Mouse (Mus musculus) bone marrow, adult 2 months (tissue): ENCODE measurements around the gene Itsn2. TPM values are rescaled to one million over a fixed set of nuclear protein-coding genes. Genes with fewer than 3 reads are reported as not detected.
"Not testable (repeated sequence)": the region's sequence is repeated elsewhere in the genome, so short reads cannot be mapped to it uniquely, and the experiment has no call there.

ENCODE experiments used
- H3K27ac ChIP-seq: fragments of 200-500 bp; 2 replicates; pipeline ENCODE4 v1.5.1; 2012; ENCODE audit warnings: low read depth, mild to moderate bottlenecking, control low read depth, inconsistent platforms, low read length; ENCODE audit not compliant: control insufficient read depth, poor library complexity, insufficient read depth
- H3K4me1 ChIP-seq: fragments of 200-500 bp; 2 replicates; pipeline ENCODE4 v1.6.1; 2011; ENCODE audit warnings: low read length; ENCODE audit not compliant: control insufficient read depth, insufficient read depth
- H3K4me3 ChIP-seq: fragments of 200-500 bp; replicated peaks from 2 replicates; pipeline ENCODE3; 2011; ENCODE audit warnings: mild to moderate bottlenecking, low read depth, low read length, control low read depth; ENCODE audit not compliant: control insufficient read depth
- CTCF ChIP-seq: fragments of 200-500 bp; IDR thresholded peaks from 2 replicates; pipeline ENCODE4 v1.5.1; 2011; ENCODE audit warnings: low read length, control low read depth; ENCODE audit not compliant: control insufficient read depth, insufficient read depth
- POLR2A ChIP-seq: fragments of 200-500 bp; IDR thresholded peaks from 2 replicates; pipeline ENCODE4 v1.6.1; 2011; ENCODE audit warnings: low read depth, mild to moderate bottlenecking, control low read depth, low read length, borderline replicate concordance; ENCODE audit not compliant: control insufficient read depth
- WGBS: fragments of 180-500 bp; shearing (Covaris S2); methylation state at CpG from one replicate; pipeline ENCODE4 v1.1.7; 2018; 5-methylcytosine and 5-hydroxymethylcytosine counted together
- polyA plus RNA-seq: library from polyadenylated mRNA; stranded (reverse); fragments of >200 nt; gene quantifications from 2 replicates; pipeline ENCODE4 v1.2.4, GENCODE M21; 2011; ENCODE audit warnings: low replicate concordance; ENCODE audit not compliant: missing spikeins, insufficient read depth, insufficient read length

Itsn2 gene
- polyA plus RNA-seq, 1 experiment = 57.3 TPM

DNA sequence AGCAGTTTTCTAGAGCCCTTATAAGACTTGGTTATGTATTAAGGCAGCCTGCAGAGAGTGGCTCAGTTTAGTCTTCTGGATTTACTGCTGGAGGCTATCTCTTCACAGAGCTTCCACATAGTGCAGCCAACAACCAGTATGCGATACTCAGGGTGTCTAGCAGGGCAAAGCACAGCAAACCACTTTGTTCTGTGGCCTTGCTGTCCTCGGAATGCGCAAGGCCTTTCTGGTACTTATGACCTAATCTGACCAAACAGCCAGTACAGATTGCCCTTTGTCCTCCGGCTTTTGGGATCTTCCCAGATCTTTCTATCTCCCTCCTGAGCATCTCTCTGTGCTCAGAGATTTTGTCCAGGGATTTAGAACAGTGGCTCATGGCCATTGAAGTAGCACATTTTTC is 93.0 kb downstream of the Itsn2 start:
- no peak overlapping the region for H3K4me3 ChIP-seq
- 89% methylated on average over 4 of the region's 4 CpGs for WGBS
- H3K27ac ChIP-seq = no peak overlapping the region
- TF ChIP-seq CTCF (no peak), POLR2A (no peak)
- no peaks in the 10 kb centered on the region; the same call in 1 of the 2 replicates for H3K4me1 ChIP-seq

- Histone ChIP-seq H3K27ac (no peak overlapping the region), H3K4me3 (no peak overlapping the region), H3K4me1 (no peaks in the 10 kb centered on the region)
- TF ChIP-seq CTCF (no peak), POLR2A (no peak)
- WGBS = 93% methylated on average over 2 of the region's 2 CpGs
Observed at GRCm38 (mm10) chr12:4688386-4688785, 95.9 kb downstream of the Itsn2 start.

- H3K4me1 ChIP-seq = no peaks in the 10 kb centered on the region
- TF ChIP-seq CTCF (no peak), POLR2A (no peak)
- 98% methylated on average over 14 of the region's 14 CpGs for WGBS
- no peak overlapping the region for H3K27ac ChIP-seq
- H3K4me3 ChIP-seq = no peak overlapping the region
Observed at GRCm38 (mm10) chr12:4689341-4689740, 96.9 kb downstream of the Itsn2 start.

GRCm38 (mm10) chr12:4691193-4691592 is 98.8 kb downstream of the Itsn2 start:
- H3K27ac ChIP-seq = no peak overlapping the region
- no peak for TF ChIP-seq POLR2A
- no peak for TF ChIP-seq CTCF

DNA sequence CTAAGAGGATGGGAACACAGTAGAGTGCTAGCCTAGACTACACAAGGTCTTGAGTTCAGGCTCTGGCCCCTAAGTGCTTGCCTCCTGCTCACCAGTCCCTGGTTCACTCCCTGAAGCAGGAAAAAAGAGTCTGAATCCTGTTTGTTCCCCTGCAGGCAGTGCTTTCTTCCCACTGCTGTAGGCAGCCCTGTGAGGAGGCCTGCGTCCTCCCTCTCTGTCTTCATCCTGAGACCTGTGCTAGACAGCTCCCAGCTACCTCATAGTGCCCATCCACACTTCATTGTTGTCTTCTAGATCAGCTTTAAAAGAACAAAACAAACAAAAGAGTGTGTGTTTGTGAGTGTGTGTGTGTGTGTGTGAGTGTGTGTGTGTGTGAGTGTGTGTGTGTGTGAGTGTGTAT is 102.1 kb downstream of the Itsn2 start:
- WGBS = 93% methylated on average over 1 of the region's 1 CpGs
- H3K4me1 ChIP-seq = no peaks in the 10 kb centered on the region
- H3K27ac ChIP-seq = no peak overlapping the region
- no peak overlapping the region for H3K4me3 ChIP-seq
- no peak for TF ChIP-seq POLR2A
- no peak for TF ChIP-seq CTCF

More at GRCm38 (mm10) chr12:4691193-4691592, 98.8 kb downstream of the Itsn2 start:
- no peak overlapping the region for H3K4me3 ChIP-seq
- 88% methylated on average over 3 of the region's 3 CpGs for WGBS
- no peaks in the 10 kb centered on the region for H3K4me1 ChIP-seq

GRCm38 (mm10) chr12:4705626-4706025 is 113.2 kb downstream of the Itsn2 start:
- 89% methylated on average over 6 of the region's 6 CpGs for WGBS
- H3K4me1 ChIP-seq, H3K27ac ChIP-seq, H3K4me3 ChIP-seq: not testable (repeated sequence)

- no peak for TF ChIP-seq POLR2A
- TF ChIP-seq CTCF = no peak
- Histone ChIP-seq H3K4me1 (no peaks in the 10 kb centered on the region), H3K4me3 (no peak overlapping the region), H3K27ac (no peak overlapping the region)
- WGBS = 82% methylated on average over 5 of the region's 5 CpGs
Observed at GRCm38 (mm10) chr12:4706175-4706574, 113.7 kb downstream of the Itsn2 start.

GRCm38 (mm10) chr12:4706901-4707300 is 114.5 kb downstream of the Itsn2 start:
- no peaks in the 10 kb centered on the region for H3K4me1 ChIP-seq
- H3K27ac ChIP-seq = no peak overlapping the region
- TF ChIP-seq POLR2A = no peak
- no peak for TF ChIP-seq CTCF
- no peak overlapping the region for H3K4me3 ChIP-seq
- 90% methylated on average over 10 of the region's 10 CpGs for WGBS

DNA sequence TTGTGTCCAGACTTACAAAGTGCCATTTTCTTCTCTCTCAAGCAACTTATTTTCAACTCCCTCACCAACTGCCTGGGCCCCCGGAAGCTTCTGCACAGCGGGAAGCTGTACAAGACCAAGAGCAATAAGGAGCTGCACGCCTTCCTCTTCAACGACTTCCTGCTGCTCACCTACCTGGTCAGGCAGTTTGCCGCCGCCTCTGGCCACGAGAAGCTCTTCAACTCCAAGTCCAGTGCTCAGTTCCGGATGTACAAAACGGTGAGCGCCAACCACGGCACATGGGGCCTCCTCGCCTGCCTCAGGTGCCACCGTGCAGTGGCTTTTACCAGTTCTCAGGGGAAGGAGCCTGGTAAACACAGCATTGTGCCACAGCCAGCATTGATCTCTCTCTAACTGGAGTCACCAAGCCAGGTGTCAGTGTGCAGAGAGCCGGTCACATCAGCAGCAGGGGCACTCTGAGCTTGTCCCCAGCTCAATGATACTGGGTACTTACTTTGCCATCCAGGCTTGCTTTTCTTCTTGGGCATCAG is 115.1 kb downstream of the Itsn2 start:
- TF ChIP-seq CTCF (no peak), POLR2A (no peak)
- Histone ChIP-seq H3K4me3 (no peak overlapping the region), H3K27ac (no peak overlapping the region), H3K4me1 (no peaks in the 10 kb centered on the region)
- 71% methylated on average over 14 of the region's 14 CpGs for WGBS
